Mouse (Mus musculus) urinary bladder, adult 18-20 months (tissue): ENCODE results near the gene Gm10382.
"Not testable (repeated sequence)": the region's sequence is repeated elsewhere in the genome, so short reads cannot be mapped to it uniquely, and the experiment has no call there.

Source experiments
- DNase-seq, 2 experiments: peaks; one replicate each; pipeline ENCODE4 v3.0.0; 2022; ENCODE audit warnings: low spot score in 2 of 2, mixed read lengths in 2 of 2

The Gm10382 gene

DNA sequence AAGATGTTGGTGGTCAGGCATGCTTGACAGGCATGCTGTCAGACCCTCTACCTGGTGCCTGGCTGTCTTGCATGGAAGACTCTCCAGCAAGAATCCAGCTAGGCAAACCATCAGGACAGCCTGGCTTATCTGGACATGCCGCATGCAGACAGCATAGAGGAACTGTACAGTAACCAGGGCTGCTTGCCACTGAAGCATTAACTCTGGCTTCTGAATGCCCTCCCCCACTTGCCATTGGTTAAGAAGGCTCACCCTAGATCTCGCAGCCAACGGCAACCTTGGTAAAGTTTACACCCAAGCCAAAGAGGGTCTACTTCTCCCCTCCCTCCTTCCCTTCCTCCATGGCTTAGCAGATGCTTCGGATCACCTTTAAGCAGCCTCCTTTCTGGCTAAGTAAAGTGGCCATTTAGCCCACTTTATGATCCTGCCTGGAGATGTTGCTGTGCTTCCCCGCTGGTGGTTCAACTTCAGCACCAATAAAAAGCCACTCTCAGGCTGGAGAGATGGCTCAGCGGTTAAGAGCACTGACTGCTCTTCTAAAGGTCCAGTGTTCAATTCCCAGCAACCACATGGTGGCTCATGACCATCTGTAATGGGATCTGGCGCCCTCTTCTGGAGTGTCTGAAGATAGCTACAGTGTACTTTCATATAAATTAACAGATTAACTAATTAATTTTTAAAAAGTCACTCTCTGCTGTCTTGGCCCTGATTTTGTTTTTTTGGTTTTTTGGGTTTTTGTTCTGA lies 18.0 kb upstream of the Gm10382 start:
- DNase-seq = no peak

DNA sequence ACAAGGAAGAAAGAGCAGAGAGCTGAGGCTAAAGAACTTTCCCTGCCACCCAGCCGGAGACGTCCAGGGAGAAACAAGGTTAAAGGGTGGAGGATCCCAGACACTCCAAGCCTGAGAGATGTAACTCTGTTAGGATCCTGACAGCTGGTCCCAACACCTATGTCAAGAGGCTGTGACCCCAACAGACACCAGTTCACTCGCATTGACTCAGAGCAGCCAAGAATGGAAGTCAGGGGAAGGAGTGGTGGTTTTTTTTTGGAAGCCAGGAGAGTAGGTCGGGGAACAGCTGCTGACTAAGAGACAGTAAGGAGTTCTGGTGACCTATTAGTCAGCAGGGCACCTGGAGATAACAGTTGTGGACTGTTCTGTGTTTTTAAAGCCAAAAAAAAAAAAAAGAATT lies 17.1 kb upstream of the Gm10382 start:
- DNase-seq = no peak

DNA sequence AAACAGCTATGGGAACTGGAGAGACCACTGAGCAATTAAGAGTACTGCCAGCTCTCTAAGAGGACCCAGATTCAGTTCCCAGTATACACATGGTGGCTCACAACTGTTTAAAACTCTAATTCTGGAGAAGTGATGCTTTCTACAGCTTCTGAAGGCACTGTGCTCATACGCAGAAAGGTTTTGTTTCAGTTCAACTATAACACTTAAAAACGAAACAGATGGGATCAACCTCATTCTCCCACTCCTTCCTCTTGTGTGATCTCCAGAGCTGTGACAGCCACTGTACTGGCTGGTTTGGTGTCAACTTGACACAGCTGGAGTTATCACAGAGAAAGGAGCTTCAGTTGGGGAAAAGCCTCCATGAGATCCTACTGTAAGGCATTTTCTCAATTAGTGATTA lies 13.3 kb upstream of the Gm10382 start:
- no peak for DNase-seq

DNA sequence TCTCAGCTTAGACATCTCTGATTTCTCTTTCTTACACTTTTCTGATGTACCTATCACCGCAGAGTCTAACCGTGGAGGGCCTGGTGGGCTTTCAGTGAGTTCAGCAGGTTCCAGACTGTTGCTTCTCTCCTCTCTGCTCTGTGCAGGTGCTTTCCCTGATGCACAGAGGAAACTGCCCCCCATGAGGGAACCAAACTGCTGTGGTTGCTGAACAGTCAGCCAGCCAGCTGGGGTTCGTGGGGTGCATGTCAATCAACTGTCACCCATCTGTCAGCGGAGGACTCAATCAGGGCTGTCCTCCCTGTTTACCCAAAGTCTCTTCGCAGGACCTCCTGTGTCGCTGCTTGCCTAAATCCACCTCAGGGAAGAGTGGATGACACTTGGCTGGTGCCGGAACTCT lies 11.9 kb upstream of the Gm10382 start:
- DNase-seq = no peak

GRCm38 (mm10) chr5:125378919-125379318 lies 10.2 kb upstream of the Gm10382 start:
- no peak for DNase-seq

DNA sequence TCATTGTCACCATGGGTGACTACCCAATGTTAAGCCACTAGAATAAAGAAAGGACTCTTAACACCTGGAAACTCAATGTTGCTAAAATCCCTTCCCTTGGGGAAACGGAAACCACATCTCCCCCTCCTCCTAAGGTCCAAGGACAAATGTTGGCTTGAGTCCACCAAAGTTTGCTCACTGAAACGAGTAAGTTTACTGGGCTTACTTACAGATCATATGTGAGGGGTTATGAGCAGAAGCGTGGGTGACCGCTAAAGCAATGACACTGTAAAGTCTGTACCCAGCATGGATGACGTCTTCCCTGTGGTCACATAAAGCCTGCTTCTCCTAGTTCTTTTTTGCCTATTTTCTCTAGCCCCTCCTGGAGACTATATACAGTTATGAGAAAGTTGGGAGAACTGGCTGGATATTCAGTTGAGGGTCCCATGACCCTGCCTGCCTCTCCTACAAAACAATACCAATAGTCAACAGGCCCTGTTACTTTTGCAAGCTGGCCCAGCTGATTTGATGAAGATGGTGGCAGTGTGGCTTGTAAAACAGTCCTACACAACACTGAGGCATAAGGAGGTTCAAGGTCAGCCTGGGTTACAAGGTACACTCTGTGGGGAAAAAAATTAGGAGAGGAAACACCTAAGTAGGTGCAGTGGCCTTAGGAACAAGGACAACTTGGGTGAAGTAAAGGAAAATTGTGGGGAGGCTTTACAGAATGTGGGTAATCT lies 7.0 kb upstream of the Gm10382 start:
- no peak for DNase-seq

DNA sequence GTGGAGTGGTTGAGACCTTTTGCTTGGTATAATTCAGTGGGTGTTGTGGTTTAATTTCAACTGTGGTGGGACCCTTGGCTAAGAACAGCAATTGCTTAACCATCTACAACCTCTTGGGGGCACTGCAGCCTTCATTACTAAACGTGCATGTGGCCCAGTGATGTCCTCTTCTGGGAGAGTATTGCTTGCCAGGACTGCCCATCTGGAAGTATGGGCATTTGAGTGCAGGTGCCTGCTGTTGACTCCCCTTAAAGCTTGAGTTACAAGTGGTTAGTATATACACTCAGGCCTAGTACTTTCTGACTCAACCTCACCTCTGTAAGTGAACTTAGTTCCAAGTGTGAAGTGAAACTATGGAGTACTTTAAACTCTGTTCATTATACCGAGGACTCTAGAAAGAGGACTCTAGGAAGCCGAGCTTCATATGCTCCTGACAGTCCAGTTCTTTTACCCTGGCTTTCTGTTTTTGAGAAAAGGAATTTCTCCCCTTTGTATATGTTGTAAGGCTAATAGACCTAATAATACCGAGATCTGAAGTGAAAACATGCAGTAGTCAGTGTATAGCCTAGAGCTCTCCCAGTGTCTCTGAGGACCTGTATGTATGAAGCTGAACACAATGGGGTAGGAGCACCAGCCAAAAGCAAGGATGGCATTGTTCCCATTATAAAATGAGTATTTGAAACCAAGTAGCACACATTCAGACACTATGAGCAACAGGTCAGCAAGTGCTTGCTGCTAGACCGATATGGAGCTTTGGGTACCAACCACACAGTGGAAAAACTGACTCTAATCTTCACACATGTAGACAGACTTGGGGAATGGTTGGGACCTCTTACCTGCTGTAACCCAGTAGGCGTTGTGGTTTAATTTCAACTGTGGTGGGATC lies 6.2 kb upstream of the Gm10382 start:
- DNase-seq = peak in 1 of 2 experiments; percentile 42

- DNase-seq = no peak
These were observed 5.3 kb upstream of the Gm10382 start for GRCm38 (mm10) chr5:125383637-125384420.

GRCm38 (mm10) chr5:125384512-125385214 lies 4.5 kb upstream of the Gm10382 start:
- DNase-seq = no peak

GRCm38 (mm10) chr5:125385215-125385940 lies 3.7 kb upstream of the Gm10382 start:
- DNase-seq = no peak

DNA sequence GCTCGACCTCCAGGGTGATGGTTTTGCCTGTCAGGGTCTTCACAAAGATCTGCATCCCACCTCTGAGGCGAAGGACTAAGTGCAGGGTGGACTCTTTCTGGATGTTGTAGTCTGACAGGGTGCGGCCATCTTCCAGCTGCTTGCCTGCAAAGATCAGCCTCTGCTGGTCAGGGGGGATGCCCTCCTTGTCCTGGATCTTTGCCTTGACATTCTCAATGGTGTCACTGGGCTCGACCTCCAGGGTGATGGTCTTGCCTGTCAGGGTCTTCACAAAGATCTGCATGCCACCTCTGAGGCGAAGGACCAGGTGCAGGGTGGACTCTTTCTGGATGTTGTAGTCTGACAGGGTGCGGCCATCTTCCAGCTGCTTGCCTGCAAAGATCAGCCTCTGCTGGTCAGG lies 1.8 kb upstream of the Gm10382 start:
- not testable (repeated sequence) for DNase-seq

GRCm38 (mm10) chr5:125388358-125389092 lies 597 bp upstream of the Gm10382 start:
- no peak for DNase-seq

GRCm38 (mm10) chr5:125389579-125390441 lies 688 bp downstream of the Gm10382 start, which contains the start of gene Ubc:
Gene Ubc (minus strand): TSS chr5:125390202.
- peak; percentile 84 to 86 for DNase-seq

DNA sequence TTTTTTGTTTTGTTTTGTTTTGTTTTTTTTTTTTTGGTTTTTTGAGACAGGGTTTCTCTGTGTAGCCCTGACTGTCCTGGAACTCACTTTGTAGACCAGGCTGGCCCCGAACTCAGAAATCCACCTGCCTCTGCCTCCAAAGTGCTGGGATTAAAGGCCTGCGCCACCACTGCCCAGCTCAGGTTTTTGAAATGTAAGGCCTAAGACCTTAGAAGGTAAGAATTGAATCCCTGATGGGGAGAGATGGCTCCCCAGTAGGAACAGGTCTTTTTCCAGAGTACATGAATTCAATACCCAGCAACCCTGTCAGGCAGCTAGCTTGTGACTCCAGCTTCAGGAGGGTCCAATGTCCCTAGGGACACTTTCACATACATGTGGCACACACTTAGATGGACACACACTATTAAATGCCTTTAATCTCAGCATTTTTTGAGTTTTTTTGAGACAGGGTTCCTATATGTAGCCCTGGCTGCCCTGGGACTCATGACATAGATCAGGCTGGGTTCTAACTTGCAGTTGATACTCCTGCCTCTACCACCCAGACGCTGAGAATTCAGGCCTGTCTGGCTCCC lies 1.9 kb downstream of the Gm10382 start:
- no peak for DNase-seq

DNA sequence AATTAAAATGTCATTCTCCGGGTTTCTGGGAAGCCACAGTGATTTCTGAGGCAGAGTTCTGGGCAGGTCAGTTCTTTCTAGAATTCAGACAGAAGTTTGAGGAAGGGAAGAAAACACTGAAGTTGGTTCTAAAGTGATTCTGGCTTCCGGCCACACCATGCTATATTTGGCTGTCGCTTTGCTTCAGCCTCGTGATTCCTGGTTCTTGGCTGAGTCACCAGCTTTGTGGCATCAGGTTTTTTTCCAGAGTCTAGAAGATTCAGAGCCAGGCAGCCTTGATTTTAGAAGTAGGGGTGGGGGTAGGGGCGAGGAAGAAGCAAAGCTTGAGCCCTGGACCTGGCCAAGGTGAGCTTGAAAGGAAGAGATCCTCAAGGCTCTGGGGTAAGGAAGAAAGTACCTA lies 2.5 kb downstream of the Gm10382 start:
- DNase-seq = peak in 1 of 2 experiments; percentile 64

DNA sequence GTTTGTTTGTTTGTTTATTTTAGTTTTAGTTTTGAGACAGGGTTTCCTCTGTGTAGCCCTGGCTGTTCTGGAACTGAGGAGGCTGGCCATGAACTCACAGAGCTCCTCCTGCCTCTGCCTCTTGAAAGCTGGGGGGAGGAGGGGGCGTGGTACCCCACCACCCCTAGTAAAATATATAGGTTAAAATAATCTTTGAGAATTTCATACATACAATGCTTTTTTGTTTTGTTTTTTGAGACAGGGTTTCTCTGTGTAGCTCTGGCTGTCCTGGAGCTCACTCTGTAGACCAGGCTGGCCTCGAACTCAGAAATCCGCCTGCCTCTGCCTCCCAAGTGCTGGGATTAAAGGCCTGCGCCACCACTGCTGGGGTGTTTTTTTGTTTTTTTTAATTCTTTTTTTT lies 3.1 kb downstream of the Gm10382 start:
- not testable (repeated sequence) for DNase-seq

DNA sequence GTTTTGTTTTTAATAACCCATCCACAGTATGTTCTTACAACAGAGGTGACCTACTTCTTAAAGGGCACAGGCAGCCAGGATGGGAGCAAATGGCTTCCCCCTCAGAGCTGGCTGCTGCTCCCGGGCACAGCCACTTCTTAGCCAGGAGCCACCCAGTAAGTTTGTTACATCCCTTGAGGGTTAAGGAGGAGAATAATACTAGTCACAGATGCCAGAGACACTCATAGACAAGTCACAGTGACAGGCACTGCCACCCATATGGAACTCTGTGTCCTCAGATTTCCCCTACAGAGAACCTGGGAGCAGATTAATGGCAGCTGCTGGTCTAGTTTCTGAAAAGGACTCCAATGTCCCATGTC lies 3.5 kb downstream of the Gm10382 start:
- DNase-seq = no peak

DNA sequence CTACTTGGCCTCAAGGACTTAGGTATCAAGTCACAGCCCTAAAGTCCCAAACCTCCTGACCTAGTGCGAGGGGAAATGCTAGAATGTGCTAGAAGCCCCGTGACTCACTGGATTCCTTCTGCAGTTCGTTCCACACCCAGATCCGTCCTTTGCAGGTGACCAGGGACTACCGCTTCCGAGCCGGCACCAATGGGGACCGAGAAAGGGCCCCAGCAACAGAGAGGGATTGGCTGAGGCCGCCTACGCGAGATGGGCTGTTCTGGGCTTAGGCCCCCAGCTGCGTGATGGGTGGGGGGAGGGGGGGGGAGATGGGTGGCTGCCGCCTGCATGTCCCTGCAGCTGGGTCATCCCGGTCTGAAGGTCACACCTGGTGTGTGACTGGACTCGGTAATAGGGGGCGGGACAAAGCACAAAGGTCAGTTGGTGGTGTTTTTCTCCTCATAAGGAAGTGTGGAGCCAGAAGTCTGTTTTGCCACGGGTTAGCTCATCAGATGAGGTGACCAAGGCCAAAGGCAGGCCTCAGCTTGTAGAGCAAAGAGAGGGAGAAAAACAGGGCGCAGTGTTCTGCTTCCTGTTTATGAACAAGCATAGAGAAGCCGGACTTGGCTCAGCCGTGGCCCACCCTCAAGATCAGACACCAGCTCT lies 4.0 kb downstream of the Gm10382 start:
- peak; percentile 96 for DNase-seq
